Mouse (Mus musculus): ENCODE data around the gene BC048507. TPM values are rescaled to one million over a fixed set of nuclear protein-coding genes. Genes with fewer than 3 reads are reported as not detected.

BC048507 gene
- total and polyA plus RNA-seq, 3 experiments: not detected

DNA sequence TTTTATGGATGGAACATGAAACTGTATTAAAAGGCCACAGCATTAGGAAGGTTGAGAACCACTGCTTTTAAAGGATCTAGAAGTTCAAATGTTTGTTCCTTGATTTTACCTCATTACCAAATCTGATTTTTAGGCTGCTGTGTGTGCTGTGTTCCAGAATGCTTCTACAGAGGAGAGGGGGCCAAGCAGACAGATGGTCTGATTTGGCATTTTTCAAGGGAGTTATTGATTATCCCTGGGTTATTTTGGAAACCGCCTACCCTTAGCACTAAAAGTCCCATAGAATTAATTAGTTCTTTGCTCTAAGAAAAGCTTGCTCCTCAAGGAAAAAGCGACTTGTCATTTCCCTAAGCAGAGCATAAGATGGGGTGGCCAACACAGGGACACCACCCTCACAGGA, 9.1 kb upstream of the BC048507 start:
- H3K9ac ChIP-seq (ENCODE audit: control insufficient read depth, low read depth, low read length, poor library complexity, severe bottlenecking): no peak overlapping the region
- no peaks in the 10 kb centered on the region for H3K27me3 ChIP-seq (ENCODE audit: control insufficient read depth in 1 of 2, insufficient read depth in 2 of 2, low read length in 2 of 2)
- no peaks in the 10 kb centered on the region for H3K36me3 ChIP-seq (ENCODE audit: control insufficient read depth in 1 of 2, insufficient read depth in 2 of 2, low read length in 2 of 2)
- no peak overlapping the region for H3K27ac ChIP-seq (ENCODE audit: control insufficient read depth, low read depth, low read length)
- no peaks in the 10 kb centered on the region for H3K79me2 ChIP-seq (ENCODE audit: control insufficient read depth, insufficient read depth, low read length, poor library complexity)
- H3K4me3 ChIP-seq (ENCODE audit: control insufficient read depth in 1 of 2, insufficient read depth in 1 of 2, low read depth in 2 of 2, low read length in 2 of 2): no peak overlapping the region
- no peaks in the 10 kb centered on the region for H3K9me3 ChIP-seq (replicated peaks; ENCODE audit: insufficient read depth, low read length)
- TF ChIP-seq RCOR1 (IDR thresholded peaks at IDR 0.05; ENCODE audit: low read depth, low read length) (no peak), MAZ (IDR thresholded peaks at IDR 0.05; ENCODE audit: low read depth, low read length) (no peak), NELFE (IDR thresholded peaks at IDR 0.05; ENCODE audit: low read depth, low read length) (no peak), TAL1 (IDR thresholded peaks at IDR 0.05; ENCODE audit: low read length) (no peak)
- no peaks in the 10 kb centered on the region for H3K4me1 ChIP-seq (ENCODE audit: control insufficient read depth in 1 of 2, insufficient read depth in 2 of 2, low read length in 2 of 2)
- DNase-seq (ENCODE audit: low read depth, low spot score): no peak

DNA sequence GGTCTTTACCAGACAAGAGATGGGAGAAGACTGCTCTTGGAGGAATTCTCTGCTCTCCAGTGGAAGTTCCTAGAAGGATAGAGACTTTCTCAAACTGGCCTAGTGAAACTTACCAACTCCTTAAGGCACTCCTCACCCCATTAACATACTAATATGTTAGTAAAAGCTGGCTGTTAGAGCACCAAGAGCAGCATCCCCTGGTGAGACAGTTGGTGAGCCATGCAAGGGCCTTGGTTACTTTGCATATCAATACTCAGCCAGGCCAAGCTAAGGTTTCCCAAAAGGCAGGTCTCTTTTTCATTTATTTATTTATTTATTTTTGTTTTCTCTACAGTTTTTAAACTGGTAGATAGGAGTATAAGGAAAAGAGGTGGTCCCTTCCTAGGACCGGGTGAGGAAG, 5.8 kb upstream of the BC048507 start:
- Histone ChIP-seq H3K27me3 (ENCODE audit: control insufficient read depth in 1 of 2, insufficient read depth in 2 of 2, low read length in 2 of 2) (no peaks in the 10 kb centered on the region), H3K27ac (ENCODE audit: control insufficient read depth, low read depth, low read length) (no peak overlapping the region), H3K4me3 (ENCODE audit: control insufficient read depth in 1 of 2, insufficient read depth in 1 of 2, low read depth in 2 of 2, low read length in 2 of 2) (no peak overlapping the region), H3K9ac (ENCODE audit: control insufficient read depth, low read depth, low read length, poor library complexity, severe bottlenecking) (no peak overlapping the region), H3K79me2 (ENCODE audit: control insufficient read depth, insufficient read depth, low read length, poor library complexity) (no peaks in the 10 kb centered on the region), H3K9me3 (replicated peaks; ENCODE audit: insufficient read depth, low read length) (no peaks in the 10 kb centered on the region), H3K36me3 (ENCODE audit: control insufficient read depth in 1 of 2, insufficient read depth in 2 of 2, low read length in 2 of 2) (no peaks in the 10 kb centered on the region), H3K4me1 (ENCODE audit: control insufficient read depth in 1 of 2, insufficient read depth in 2 of 2, low read length in 2 of 2) (no peaks in the 10 kb centered on the region)
- TF ChIP-seq GATA1 (IDR thresholded peaks at IDR 0.05; ENCODE audit: low read depth, low read length): no peak
- no peak for TF ChIP-seq POLR2AphosphoS2 (IDR thresholded peaks at IDR 0.05; ENCODE audit: low read length)
- TF ChIP-seq CHD2 (IDR thresholded peaks at IDR 0.05; ENCODE audit: low read length): no peak
- no peak for TF ChIP-seq E2F4 (IDR thresholded peaks at IDR 0.05; ENCODE audit: borderline replicate concordance, low read depth, low read length)
- no peak for TF ChIP-seq POLR2A (IDR thresholded peaks at IDR 0.05; ENCODE audit: control insufficient read depth in 1 of 2, insufficient read depth in 1 of 2, low read depth in 1 of 2, low read length in 2 of 2, poor library complexity in 1 of 2)
- TF ChIP-seq CHD1 (IDR thresholded peaks at IDR 0.05; ENCODE audit: low read depth, low read length): no peak
- TF ChIP-seq MAX (IDR thresholded peaks at IDR 0.05; ENCODE audit: low read length): no peak
- TF ChIP-seq RCOR1 (IDR thresholded peaks at IDR 0.05; ENCODE audit: low read depth, low read length): no peak
- TF ChIP-seq NELFE (IDR thresholded peaks at IDR 0.05; ENCODE audit: low read depth, low read length): no peak
- TF ChIP-seq ETS1 (IDR thresholded peaks at IDR 0.05; ENCODE audit: low read depth, low read length): no peak
- no peak for TF ChIP-seq USF2 (IDR thresholded peaks at IDR 0.05; ENCODE audit: borderline replicate concordance in 1 of 2, insufficient read depth in 1 of 2, low read depth in 1 of 2, low read length in 2 of 2)
- no peak for TF ChIP-seq TAL1 (IDR thresholded peaks at IDR 0.05; ENCODE audit: low read length)
- DNase-seq (ENCODE audit: low read depth, low spot score): no peak

DNA sequence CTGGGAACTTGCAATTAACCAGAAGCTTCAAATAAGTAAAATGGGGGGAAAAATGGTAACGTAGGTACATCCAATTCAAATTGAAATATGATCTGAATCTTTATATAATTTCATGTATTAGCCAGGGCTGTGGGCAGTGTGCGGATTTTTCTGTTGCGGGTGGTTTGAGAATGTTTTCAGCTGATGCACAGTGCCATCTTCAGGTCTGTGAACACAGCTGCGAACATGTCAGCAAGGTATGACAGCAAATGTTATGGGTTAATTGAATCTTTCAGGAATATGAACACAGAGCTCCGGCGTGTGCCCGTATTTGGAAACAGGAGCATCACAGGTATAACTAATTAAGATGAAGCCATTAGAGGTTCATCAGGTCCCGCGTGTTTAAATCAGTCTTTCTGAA, 618 bp upstream of the BC048507 start:
- Histone ChIP-seq H3K4me1 (ENCODE audit: control insufficient read depth in 1 of 2, insufficient read depth in 2 of 2, low read length in 2 of 2) (no peaks in the 10 kb centered on the region), H3K9ac (ENCODE audit: control insufficient read depth, low read depth, low read length, poor library complexity, severe bottlenecking) (no peak overlapping the region), H3K27ac (ENCODE audit: control insufficient read depth, low read depth, low read length) (no peak overlapping the region), H3K79me2 (ENCODE audit: control insufficient read depth, insufficient read depth, low read length, poor library complexity) (no peaks in the 10 kb centered on the region), H3K9me3 (replicated peaks; ENCODE audit: insufficient read depth, low read length) (no peaks in the 10 kb centered on the region), H3K27me3 (ENCODE audit: control insufficient read depth in 1 of 2, insufficient read depth in 2 of 2, low read length in 2 of 2) (no peaks in the 10 kb centered on the region), H3K4me3 (ENCODE audit: control insufficient read depth in 1 of 2, insufficient read depth in 1 of 2, low read depth in 2 of 2, low read length in 2 of 2) (no peak overlapping the region), H3K36me3 (ENCODE audit: control insufficient read depth in 1 of 2, insufficient read depth in 2 of 2, low read length in 2 of 2) (no peaks in the 10 kb centered on the region)
- DNase-seq (ENCODE audit: low read depth, low spot score): no peak
- TF ChIP-seq BHLHE40 (IDR thresholded peaks at IDR 0.05; ENCODE audit: borderline replicate concordance, low read depth, low read length) (no peak), RAD21 (IDR thresholded peaks at IDR 0.05; ENCODE audit: low read depth, low read length) (peak; percentile 10)

All from MEL (cell line).